Mouse (Mus musculus): ENCODE measurements around the gene Dync1i1. TPM values are rescaled to one million over a fixed set of nuclear protein-coding genes. Genes with fewer than 3 reads are reported as not detected.

The Dync1i1 gene
- polyA plus RNA-seq, 1 experiment from 2014 or later = 1.4 TPM

- 68% methylated on average over 15 of the region's 15 CpGs for WGBS
- no peaks in the 10 kb centered on the region for H3K4me1 ChIP-seq (replicated peaks; ENCODE audit: insufficient read depth, low read length)
- H3K4me3 ChIP-seq (replicated peaks; ENCODE audit: low read depth, low read length) = no peak overlapping the region
- ATAC-seq (replicated peaks; ENCODE audit: low FRiP score, low read depth) (no peak), DNase-seq (ENCODE audit: low spot score) (no peak)
- no peaks in the 10 kb centered on the region for H3K36me3 ChIP-seq (ENCODE audit: insufficient read depth, low read length)
- H3K4me2 ChIP-seq (ENCODE audit: low read length) = no peak overlapping the region
- no peak overlapping the region for H3K9ac ChIP-seq (ENCODE audit: low read depth, low read length)
- TF ChIP-seq CTCF (IDR thresholded peaks at IDR 0.05; ENCODE audit: low read depth) = no peak
- no peak overlapping the region for H3K27ac ChIP-seq
- H3K9me3 ChIP-seq (replicated peaks; ENCODE audit: low read length) = no peaks in the 10 kb centered on the region
- no peaks in the 10 kb centered on the region for H3K27me3 ChIP-seq (ENCODE audit: insufficient read depth, low read length)
Measured at GRCm38 (mm10) chr6:5871581-5872298, 146.3 kb downstream of the Dync1i1 start.

- DNase-seq (ENCODE audit: low spot score) (no peak), ATAC-seq (replicated peaks; ENCODE audit: low FRiP score, low read depth) (0 out of 2 replicates have a peak, but pooled peaks have one; percentile 49)
- H3K27me3 ChIP-seq (ENCODE audit: insufficient read depth, low read length) = no peaks in the 10 kb centered on the region
Measured at GRCm38 (mm10) chr6:5889341-5889740, 163.9 kb downstream of the Dync1i1 start.

GRCm38 (mm10) chr6:5911295-5911694, 185.9 kb downstream of the Dync1i1 start:
- Histone ChIP-seq H3K36me3 (ENCODE audit: insufficient read depth, low read length) (no peaks in the 10 kb centered on the region), H3K9ac (ENCODE audit: low read depth, low read length) (no peak overlapping the region), H3K4me1 (replicated peaks; ENCODE audit: insufficient read depth, low read length) (no peaks in the 10 kb centered on the region), H3K27me3 (ENCODE audit: insufficient read depth, low read length) (no peaks in the 10 kb centered on the region), H3K9me3 (replicated peaks; ENCODE audit: low read length) (no peaks in the 10 kb centered on the region), H3K4me2 (ENCODE audit: low read length) (no peak overlapping the region), H3K4me3 (replicated peaks; ENCODE audit: low read depth, low read length) (no peak overlapping the region), H3K27ac (no peak overlapping the region)
- 80% methylated on average over 7 of the region's 7 CpGs for WGBS
- ATAC-seq (replicated peaks; ENCODE audit: low FRiP score, low read depth) = no peak
- no peak for DNase-seq (ENCODE audit: low spot score)
- TF ChIP-seq CTCF (IDR thresholded peaks at IDR 0.05; ENCODE audit: low read depth) = no peak

More at GRCm38 (mm10) chr6:5889341-5889740, 163.9 kb downstream of the Dync1i1 start:
- 69% methylated on average over 6 of the region's 6 CpGs for WGBS
- Histone ChIP-seq H3K9ac (ENCODE audit: low read depth, low read length) (no peak overlapping the region), H3K9me3 (replicated peaks; ENCODE audit: low read length) (no peaks in the 10 kb centered on the region), H3K4me2 (ENCODE audit: low read length) (no peak overlapping the region), H3K4me1 (replicated peaks; ENCODE audit: insufficient read depth, low read length) (no peaks in the 10 kb centered on the region), H3K36me3 (ENCODE audit: insufficient read depth, low read length) (no peaks in the 10 kb centered on the region), H3K4me3 (replicated peaks; ENCODE audit: low read depth, low read length) (no peak overlapping the region), H3K27ac (no peak overlapping the region)
- TF ChIP-seq CTCF (IDR thresholded peaks at IDR 0.05; ENCODE audit: low read depth) = no peak

GRCm38 (mm10) chr6:5915028-5915427, 189.6 kb downstream of the Dync1i1 start:
- WGBS = 38% methylated on average over 2 of the region's 2 CpGs
- ATAC-seq (replicated peaks; ENCODE audit: low FRiP score, low read depth) = no peak
- Histone ChIP-seq H3K36me3 (ENCODE audit: insufficient read depth, low read length) (no peaks in the 10 kb centered on the region), H3K9me3 (replicated peaks; ENCODE audit: low read length) (no peaks in the 10 kb centered on the region), H3K9ac (ENCODE audit: low read depth, low read length) (no peak overlapping the region), H3K27ac (no peak overlapping the region), H3K4me3 (replicated peaks; ENCODE audit: low read depth, low read length) (no peak overlapping the region), H3K27me3 (ENCODE audit: insufficient read depth, low read length) (no peaks in the 10 kb centered on the region), H3K4me2 (ENCODE audit: low read length) (no peak overlapping the region), H3K4me1 (replicated peaks; ENCODE audit: insufficient read depth, low read length) (no peaks in the 10 kb centered on the region)
- DNase-seq (ENCODE audit: low spot score) = no peak
- TF ChIP-seq CTCF (IDR thresholded peaks at IDR 0.05; ENCODE audit: low read depth) = no peak

GRCm38 (mm10) chr6:5920670-5921069, 195.2 kb downstream of the Dync1i1 start:
- no peak overlapping the region for H3K4me3 ChIP-seq (replicated peaks; ENCODE audit: low read depth, low read length)
- no peak overlapping the region for H3K9ac ChIP-seq (ENCODE audit: low read depth, low read length)
- 62% methylated on average over 4 of the region's 4 CpGs for WGBS
- no peaks in the 10 kb centered on the region for H3K4me1 ChIP-seq (replicated peaks; ENCODE audit: insufficient read depth, low read length)
- DNase-seq (ENCODE audit: low spot score) (no peak), ATAC-seq (replicated peaks; ENCODE audit: low FRiP score, low read depth) (no peak)
- H3K27me3 ChIP-seq (ENCODE audit: insufficient read depth, low read length) = no peaks in the 10 kb centered on the region
- H3K36me3 ChIP-seq (ENCODE audit: insufficient read depth, low read length) = no peaks in the 10 kb centered on the region
- H3K9me3 ChIP-seq (replicated peaks; ENCODE audit: low read length) = no peaks in the 10 kb centered on the region
- TF ChIP-seq CTCF (IDR thresholded peaks at IDR 0.05; ENCODE audit: low read depth) = no peak
- H3K27ac ChIP-seq = no peak overlapping the region
- no peak overlapping the region for H3K4me2 ChIP-seq (ENCODE audit: low read length)

- no peak overlapping the region for H3K27ac ChIP-seq
- 88% methylated on average over 1 of the region's 1 CpGs for WGBS
- H3K4me3 ChIP-seq (replicated peaks; ENCODE audit: low read depth, low read length) = no peak overlapping the region
- no peaks in the 10 kb centered on the region for H3K36me3 ChIP-seq (ENCODE audit: insufficient read depth, low read length)
- H3K27me3 ChIP-seq (ENCODE audit: insufficient read depth, low read length) = no peaks in the 10 kb centered on the region
- H3K9ac ChIP-seq (ENCODE audit: low read depth, low read length) = no peak overlapping the region
- no peak overlapping the region for H3K4me2 ChIP-seq (ENCODE audit: low read length)
- no peak for TF ChIP-seq CTCF (IDR thresholded peaks at IDR 0.05; ENCODE audit: low read depth)
- no peak for DNase-seq (ENCODE audit: low spot score)
- no peaks in the 10 kb centered on the region for H3K4me1 ChIP-seq (replicated peaks; ENCODE audit: insufficient read depth, low read length)
- H3K9me3 ChIP-seq (replicated peaks; ENCODE audit: low read length) = no peaks in the 10 kb centered on the region
- ATAC-seq (replicated peaks; ENCODE audit: low FRiP score, low read depth) = no peak
Measured at GRCm38 (mm10) chr6:5922676-5923075, 197.2 kb downstream of the Dync1i1 start.

Measured in kidney, postnatal 0 days (tissue).